8 mouse cellular contexts compared by ENCODE assay signal in genomic region chr4:149136116-149136850, GRCm38 (mm10). TPM values are rescaled to one million over a fixed set of nuclear protein-coding genes. Genes with fewer than 3 reads are reported as not detected.
DNase-seq lines count a peak whose midpoint lies in the region; ATAC-seq and TF ChIP-seq lines count a peak whose summit lies in the region.

No protein-coding gene starts in this region.

- WGBS in lung, embryonic 16.5 days: 50% methylated on average over 18 of the region's 18 CpGs
- 69% methylated on average over 18 of the region's 18 CpGs for WGBS in intestine, embryonic 14.5 days

- no peak for ATAC-seq in lung, embryonic 16.5 days (ENCODE audit: low read depth)
- peak; percentile 14; the same call in 1 of the 2 replicates for ATAC-seq in intestine, embryonic 14.5 days (replicated peaks; ENCODE audit: low FRiP score, low TSS enrichment, low read depth)

- peak overlapping the region; percentile 78 for H3K9ac ChIP-seq in lung, embryonic 16.5 days (ENCODE audit: low read length)
- H3K9ac ChIP-seq in intestine, embryonic 14.5 days (ENCODE audit: low read length): peak overlapping the region; percentile 68

- no peak for TF ChIP-seq POLR2A in cortical plate, adult 2 months (IDR thresholded peaks at IDR 0.05; ENCODE audit: extremely low read depth, insufficient read depth, low read length)

- H3K9me3 ChIP-seq in lung, embryonic 16.5 days (ENCODE audit: control insufficient read depth, low read length): no peaks in the 10 kb centered on the region
- H3K9me3 ChIP-seq in intestine, embryonic 14.5 days (ENCODE audit: control insufficient read depth, low read length): no peaks in the 10 kb centered on the region

- H3K4me1 ChIP-seq in lung, embryonic 16.5 days (replicated peaks; ENCODE audit: control insufficient read depth, insufficient read depth, low read length): peaks cover 10% of the 10 kb centered on the region; the same call in 1 of the 2 replicates
- H3K4me1 ChIP-seq in cortical plate, adult 2 months (ENCODE audit: control insufficient read depth, insufficient read depth, low read length): 0 out of 2 replicates have a peak, but pooled peaks cover 2% of the 10 kb centered on the region
- peaks cover 5% of the 10 kb centered on the region; the same call in 1 of the 2 replicates for H3K4me1 ChIP-seq in intestine, embryonic 14.5 days (replicated peaks; ENCODE audit: control insufficient read depth, insufficient read depth, low read length)

- H3K27ac ChIP-seq in lung, embryonic 16.5 days (ENCODE audit: low read length): no peak overlapping the region
- H3K27ac ChIP-seq in cortical plate, adult 2 months (ENCODE audit: insufficient read depth, low read length): no peak overlapping the region
- H3K27ac ChIP-seq in intestine, embryonic 14.5 days (ENCODE audit: low read depth): 0 out of 2 replicates have a peak overlapping the region, but pooled peaks have one; percentile 78

- H3K4me3 ChIP-seq in lung, embryonic 16.5 days (ENCODE audit: low read length): peak overlapping the region; percentile 68
- peak overlapping the region; percentile 71; the same call in 1 of the 2 replicates for H3K4me3 ChIP-seq in cortical plate, adult 2 months (ENCODE audit: insufficient read depth, low read length)
- H3K4me3 ChIP-seq in intestine, embryonic 14.5 days (ENCODE audit: low read depth, low read length): peak overlapping the region; percentile 65

- TF ChIP-seq CTCF in cortical plate, adult 2 months (IDR thresholded peaks at IDR 0.05; ENCODE audit: extremely low read depth, insufficient read depth, low read length): no peak

- DNase-seq in lung, adult 18-20 months: no peak
- DNase-seq in intestine, embryonic 14.5 days (ENCODE audit: low spot score): no peak
- peak; percentile 11 for DNase-seq in retina, embryonic 14.5 days (ENCODE audit: low spot score)
- no peak for DNase-seq in frontal cortex, adult 2 months (ENCODE audit: extremely low spot score in 1 of 2, low spot score in 1 of 2)
- no peak for DNase-seq in left cerebral cortex, adult 9 months (ENCODE audit: low spot score in 2 of 2)
- no peak for DNase-seq in adrenal gland, adult 8-10 months

- H3K27me3 ChIP-seq in lung, embryonic 16.5 days (ENCODE audit: control insufficient read depth, insufficient read depth, low read depth, low read length): no peaks in the 10 kb centered on the region
- no peaks in the 10 kb centered on the region for H3K27me3 ChIP-seq in intestine, embryonic 14.5 days (replicated peaks; ENCODE audit: control insufficient read depth, insufficient read depth, low read length)

- no peaks in the 10 kb centered on the region for H3K36me3 ChIP-seq in lung, embryonic 16.5 days (ENCODE audit: control insufficient read depth, insufficient read depth, low read length)
- peaks cover 6% of the 10 kb centered on the region; the same call in 1 of the 2 replicates for H3K36me3 ChIP-seq in intestine, embryonic 14.5 days (ENCODE audit: control insufficient read depth, insufficient read depth, low read length)

- H3K4me2 ChIP-seq in lung, embryonic 16.5 days (ENCODE audit: low read depth, low read length): peak overlapping the region; percentile 74
- peak overlapping the region; percentile 69 for H3K4me2 ChIP-seq in intestine, embryonic 14.5 days (ENCODE audit: low read length)

RNA-seq across cellular contexts. Expression of gene Cenps, which starts 1.1 kb away (rescaled TPM):
- polyA plus RNA-seq in lung, embryonic 16.5 days (2015; fragmentation: Nextera tagmentation; extraction: Ambion mirVana): 32.7 and 35.5 TPM in 2 replicates
- polyA plus RNA-seq in cortical plate, adult 2 months (2012; rRNA removed): 5.4 and 6.0 TPM in 2 replicates
- polyA plus RNA-seq in intestine, embryonic 14.5 days (2014; fragmentation: Nextera tagmentation; extraction: Ambion mirVana): 30.1 and 33.8 TPM in 2 replicates
- 6.7 TPM in 2 replicates for polyA plus RNA-seq in frontal cortex, adult 2 months (2012; rRNA removed)
- 10 to 100 TPM; 10.3 to 21.1 (median 14.9) TPM for total RNA-seq in adrenal gland, adult 8-10 months (2022)

RNA-seq across cellular contexts. Expression of gene Cort, which starts 9.7 kb away (rescaled TPM):
- 0.44 TPM in 1 of 2 replicates, not detected in the other for polyA plus RNA-seq in lung, embryonic 16.5 days (2015; fragmentation: Nextera tagmentation; extraction: Ambion mirVana)
- polyA plus RNA-seq in cortical plate, adult 2 months (2012; rRNA removed): 10.2 and 10.6 TPM in 2 replicates
- polyA plus RNA-seq in intestine, embryonic 14.5 days (2014; fragmentation: Nextera tagmentation; extraction: Ambion mirVana): 0.38 TPM in 1 of 2 replicates, not detected in the other
- 9.8 and 12.3 TPM in 2 replicates for polyA plus RNA-seq in frontal cortex, adult 2 months (2012; rRNA removed)
- total RNA-seq in adrenal gland, adult 8-10 months (2022): 1 to 10 TPM in 3 of 4 experiments, under 1 TPM in 1; 0.90 to 4.7 (median 2.1) TPM

RNA-seq across cellular contexts. Expression of gene Pgd, which starts 30.3 kb away (rescaled TPM):
- polyA plus RNA-seq in lung, embryonic 16.5 days (2015; fragmentation: Nextera tagmentation; extraction: Ambion mirVana): 108 and 115 TPM in 2 replicates
- 47.8 and 48.5 TPM in 2 replicates for polyA plus RNA-seq in cortical plate, adult 2 months (2012; rRNA removed)
- polyA plus RNA-seq in intestine, embryonic 14.5 days (2014; fragmentation: Nextera tagmentation; extraction: Ambion mirVana): 67.2 and 76.5 TPM in 2 replicates
- polyA plus RNA-seq in frontal cortex, adult 2 months (2012; rRNA removed): 52.5 and 53.9 TPM in 2 replicates
- 100 to 1,000 TPM; 167 to 272 (median 233) TPM for total RNA-seq in adrenal gland, adult 8-10 months (2022)

RNA-seq across cellular contexts. Expression of gene Dffa, which starts 32.3 kb away (rescaled TPM):
- 33.2 and 33.9 TPM in 2 replicates for polyA plus RNA-seq in lung, embryonic 16.5 days (2015; fragmentation: Nextera tagmentation; extraction: Ambion mirVana)
- polyA plus RNA-seq in cortical plate, adult 2 months (2012; rRNA removed): 49.3 and 52.8 TPM in 2 replicates
- polyA plus RNA-seq in intestine, embryonic 14.5 days (2014; fragmentation: Nextera tagmentation; extraction: Ambion mirVana): 37.4 and 39.8 TPM in 2 replicates
- polyA plus RNA-seq in frontal cortex, adult 2 months (2012; rRNA removed): 47.6 and 49.2 TPM in 2 replicates
- total RNA-seq in adrenal gland, adult 8-10 months (2022): 10 to 100 TPM; 25.3 to 31.7 (median 26.4) TPM

RNA-seq across cellular contexts. Expression of gene Pex14, which starts 36.6 kb away (rescaled TPM):
- 47.5 and 48.8 TPM in 2 replicates for polyA plus RNA-seq in lung, embryonic 16.5 days (2015; fragmentation: Nextera tagmentation; extraction: Ambion mirVana)
- polyA plus RNA-seq in cortical plate, adult 2 months (2012; rRNA removed): 41.1 and 42.4 TPM in 2 replicates
- 43.9 and 46.0 TPM in 2 replicates for polyA plus RNA-seq in intestine, embryonic 14.5 days (2014; fragmentation: Nextera tagmentation; extraction: Ambion mirVana)
- polyA plus RNA-seq in frontal cortex, adult 2 months (2012; rRNA removed): 42.5 and 44.3 TPM in 2 replicates
- 10 to 100 TPM; 63.2 to 74.7 (median 67.3) TPM for total RNA-seq in adrenal gland, adult 8-10 months (2022)
